In the genomic region with DNA sequence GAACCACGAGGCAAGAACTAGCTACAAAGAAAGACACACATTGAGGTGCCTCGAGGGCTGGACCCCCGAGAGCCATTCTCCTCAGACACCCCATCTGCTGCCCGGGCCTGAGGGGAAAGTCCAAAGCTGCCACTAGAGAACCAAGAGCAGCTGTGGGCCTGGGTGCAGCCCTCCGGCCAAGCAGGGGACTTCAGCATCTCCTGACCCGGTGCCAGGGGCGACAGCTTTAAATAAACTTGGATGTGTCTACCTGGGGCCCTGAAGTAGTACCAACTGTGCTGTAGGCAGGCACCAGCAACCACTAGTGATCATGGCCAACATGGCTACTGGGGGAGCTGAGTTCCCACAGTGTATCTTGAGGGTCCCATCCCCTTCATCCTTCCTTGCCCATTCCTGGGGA, we compare ENCODE assay signal across 15 mouse cellular contexts. TPM values are rescaled to one million over a fixed set of nuclear protein-coding genes. Genes with fewer than 3 reads are reported as not detected.
DNase-seq lines count a peak whose midpoint lies in the region; ATAC-seq and TF ChIP-seq lines count a peak whose summit lies in the region.
"Had no signal": no experiment of that assay in that cellular context is flagged by ENCODE, and none has a peak within 500 bp of the region (broad histone marks: within the 10 kb centered on the region; RNA-seq: fewer than 3 reads in every experiment).

No protein-coding gene starts in this region.

- H3K9me3 ChIP-seq in hindbrain, embryonic 13.5 days, result no peaks in the 10 kb centered on the region
- H3K9me3 ChIP-seq in hindbrain, embryonic 12.5 days (replicated peaks), result no peaks in the 10 kb centered on the region
- H3K9me3 ChIP-seq in E14TG2a.4 (ENCODE audit: low read length), result no peaks in the 10 kb centered on the region
- no peaks in the 10 kb centered on the region for H3K9me3 ChIP-seq in midbrain, embryonic 15.5 days
- H3K9me3 ChIP-seq in heart, embryonic 12.5 days (replicated peaks), result no peaks in the 10 kb centered on the region
- H3K9me3 ChIP-seq: megakaryocyte, embryonic 14.5 days had no signal

- DNase-seq in cerebellum, adult 18-20 months, result peak; percentile 29 to 46
- no peak for DNase-seq in cerebellum, postnatal 36 days
- no peak for DNase-seq in urinary bladder, postnatal 25 days (ENCODE audit: low spot score)
- DNase-seq: kidney, adult 8-10 months; layer of hippocampus, adult 9-11 months; lung, postnatal 14 days; thymus, postnatal 4 days had no signal

- 85% methylated on average over 7 of the region's 7 CpGs for WGBS in hindbrain, embryonic 13.5 days
- 85% methylated on average over 7 of the region's 7 CpGs for WGBS in hindbrain, embryonic 12.5 days
- WGBS in midbrain, embryonic 15.5 days, result 83% methylated on average over 7 of the region's 7 CpGs
- 87% methylated on average over 7 of the region's 7 CpGs for WGBS in heart, embryonic 12.5 days

- H3K4me1 ChIP-seq in hindbrain, embryonic 13.5 days (replicated peaks), result peaks cover 32% of the 10 kb centered on the region
- peaks cover 16% of the 10 kb centered on the region for H3K4me1 ChIP-seq in hindbrain, embryonic 12.5 days
- H3K4me1 ChIP-seq in E14TG2a.4 (replicated peaks; ENCODE audit: low read depth, low read length), result peaks cover 83% of the 10 kb centered on the region
- peaks cover 29% of the 10 kb centered on the region for H3K4me1 ChIP-seq in midbrain, embryonic 15.5 days
- H3K4me1 ChIP-seq in heart, embryonic 12.5 days (replicated peaks), result peaks cover 22% of the 10 kb centered on the region

- no peak for ATAC-seq in hindbrain, embryonic 13.5 days (ENCODE audit: low FRiP score)
- no peak for ATAC-seq in hindbrain, embryonic 12.5 days (ENCODE audit: low FRiP score)
- no peak for ATAC-seq in midbrain, embryonic 15.5 days (replicated peaks)
- no peak for ATAC-seq in heart, embryonic 12.5 days (ENCODE audit: insufficient number of reproducible peaks, low FRiP score)
- ATAC-seq: CD4-positive, CD25-positive, alpha-beta regulatory T cell, adult 4 months had no signal

- peaks cover 62% of the 10 kb centered on the region for H3K27me3 ChIP-seq in hindbrain, embryonic 13.5 days
- H3K27me3 ChIP-seq in hindbrain, embryonic 12.5 days, result peaks cover 66% of the 10 kb centered on the region
- H3K27me3 ChIP-seq in E14TG2a.4 (ENCODE audit: insufficient read depth, low read length), result peaks cover 39% of the 10 kb centered on the region
- H3K27me3 ChIP-seq in midbrain, embryonic 15.5 days (replicated peaks), result peaks cover 28% of the 10 kb centered on the region
- peaks cover 82% of the 10 kb centered on the region for H3K27me3 ChIP-seq in heart, embryonic 12.5 days (replicated peaks)

- H3K4me2 ChIP-seq in hindbrain, embryonic 13.5 days, result peak overlapping the region; percentile 73
- no peak overlapping the region for H3K4me2 ChIP-seq in hindbrain, embryonic 12.5 days (replicated peaks)
- peak overlapping the region; percentile 61 for H3K4me2 ChIP-seq in midbrain, embryonic 15.5 days
- no peak overlapping the region for H3K4me2 ChIP-seq in heart, embryonic 12.5 days

- peak overlapping the region; percentile 84; the same call in 1 of the 2 replicates for H3K9ac ChIP-seq in hindbrain, embryonic 13.5 days
- no peak overlapping the region for H3K9ac ChIP-seq in hindbrain, embryonic 12.5 days
- no peak overlapping the region for H3K9ac ChIP-seq in midbrain, embryonic 15.5 days
- no peak overlapping the region for H3K9ac ChIP-seq in heart, embryonic 12.5 days

- H3K4me3 ChIP-seq in hindbrain, embryonic 13.5 days, result peak overlapping the region; percentile 79
- H3K4me3 ChIP-seq in hindbrain, embryonic 12.5 days, result no peak overlapping the region
- H3K4me3 ChIP-seq in E14TG2a.4 (replicated peaks; ENCODE audit: low read length), result 0 out of 2 replicates have a peak overlapping the region, but pooled peaks have one; percentile 92
- H3K4me3 ChIP-seq in midbrain, embryonic 15.5 days, result peak overlapping the region; percentile 87
- H3K4me3 ChIP-seq in heart, embryonic 12.5 days, result no peak overlapping the region
- H3K4me3 ChIP-seq: megakaryocyte, embryonic 14.5 days; myocyte had no signal

- no peak overlapping the region for H3K27ac ChIP-seq in hindbrain, embryonic 13.5 days
- H3K27ac ChIP-seq in hindbrain, embryonic 12.5 days, result no peak overlapping the region
- H3K27ac ChIP-seq in midbrain, embryonic 15.5 days, result no peak overlapping the region
- no peak overlapping the region for H3K27ac ChIP-seq in heart, embryonic 12.5 days (ENCODE audit: poor library complexity, severe bottlenecking)

- no peak for TF ChIP-seq CTCF in E14TG2a.4 (conservative IDR thresholded peaks at IDR 0.05; ENCODE audit: low read length)

- no peaks in the 10 kb centered on the region for H3K36me3 ChIP-seq in hindbrain, embryonic 13.5 days
- no peaks in the 10 kb centered on the region for H3K36me3 ChIP-seq in hindbrain, embryonic 12.5 days
- H3K36me3 ChIP-seq in E14TG2a.4 (ENCODE audit: insufficient read depth, low read length), result no peaks in the 10 kb centered on the region
- no peaks in the 10 kb centered on the region for H3K36me3 ChIP-seq in midbrain, embryonic 15.5 days (replicated peaks)
- no peaks in the 10 kb centered on the region for H3K36me3 ChIP-seq in heart, embryonic 12.5 days

RNA-seq across cellular contexts. Expression of gene Camk2b, which starts 3.1 kb away (rescaled TPM):
- polyA plus RNA-seq in hindbrain, embryonic 13.5 days (2015; fragmentation: Nextera tagmentation; extraction: Ambion mirVana), result 63.1 and 65.8 TPM in 2 replicates
- polyA plus RNA-seq in hindbrain, embryonic 12.5 days (2016; fragmentation: Nextera tagmentation; extraction: Ambion mirVana), result 16.5 and 17.3 TPM in 2 replicates
- 134 and 147 TPM in 2 replicates for polyA plus RNA-seq in midbrain, embryonic 15.5 days (2015; fragmentation: Nextera tagmentation; extraction: Ambion mirVana)
- polyA plus RNA-seq in heart, embryonic 12.5 days (2016; fragmentation: Nextera tagmentation; extraction: Ambion mirVana), result 2.2 and 2.5 TPM in 2 replicates

Comparison
In these comparisons a context has a peak if more than half of its experiments do, and no peak if none do; other contexts are left out.
1. DNase-seq: peak in cerebellum, adult 18-20 months (2 of 2); none in cerebellum, postnatal 36 days (0 of 2) and urinary bladder, postnatal 25 days (single experiment).
2. H3K4me2 ChIP-seq: peak in hindbrain, embryonic 13.5 days (single experiment) and midbrain, embryonic 15.5 days (single experiment); none in hindbrain, embryonic 12.5 days (single experiment) and heart, embryonic 12.5 days (single experiment).
3. H3K4me3 ChIP-seq: peak in hindbrain, embryonic 13.5 days (single experiment), E14TG2a.4 (single experiment) and midbrain, embryonic 15.5 days (single experiment); none in hindbrain, embryonic 12.5 days (single experiment) and heart, embryonic 12.5 days (single experiment).